Mouse (Mus musculus): ENCODE data around the gene Zfp687.

DNA sequence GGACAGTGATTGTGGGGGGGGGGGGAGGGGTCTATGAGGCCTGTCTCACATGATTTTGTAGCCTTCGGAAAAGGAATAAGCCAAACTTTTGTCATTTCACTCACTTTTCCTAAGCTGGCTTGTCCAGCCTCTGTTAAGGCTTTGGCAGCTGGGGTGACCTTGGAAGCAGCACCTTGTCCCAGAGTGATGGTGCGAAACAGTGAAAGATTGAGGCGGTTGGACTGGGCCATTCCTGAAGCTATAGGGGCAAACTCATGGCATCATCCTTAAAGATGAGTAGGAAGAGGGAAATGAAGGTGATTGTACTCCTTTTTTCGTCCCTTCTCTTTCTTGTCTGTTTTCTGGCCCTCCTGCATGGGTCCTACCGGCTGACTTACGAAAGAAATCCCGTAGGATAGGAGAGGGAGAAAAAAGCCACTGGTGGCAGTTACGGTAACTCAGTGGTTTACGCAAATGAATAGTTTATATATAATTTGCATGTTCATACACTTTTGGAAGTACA, 41.2 kb downstream of the Zfp687 start:
- TF ChIP-seq EP300 (IDR thresholded peaks at IDR 0.05; ENCODE audit: low read depth) (no peak), CTCF (IDR thresholded peaks at IDR 0.05; ENCODE audit: low read depth) (no peak)
